Mouse (Mus musculus) monocyte, adult 59 days (primary cell): ENCODE measurements around the gene Fbxw22. TPM values are rescaled to one million over a fixed set of nuclear protein-coding genes. Genes with fewer than 3 reads are reported as not detected.

ENCODE experiments used
- total RNA-seq, 2 experiments: library from RNA; stranded (reverse); gene quantifications; one replicate each; pipeline ENCODE4 v1.2.4; 2023

Gene Fbxw22
- not detected for total RNA-seq

DNA sequence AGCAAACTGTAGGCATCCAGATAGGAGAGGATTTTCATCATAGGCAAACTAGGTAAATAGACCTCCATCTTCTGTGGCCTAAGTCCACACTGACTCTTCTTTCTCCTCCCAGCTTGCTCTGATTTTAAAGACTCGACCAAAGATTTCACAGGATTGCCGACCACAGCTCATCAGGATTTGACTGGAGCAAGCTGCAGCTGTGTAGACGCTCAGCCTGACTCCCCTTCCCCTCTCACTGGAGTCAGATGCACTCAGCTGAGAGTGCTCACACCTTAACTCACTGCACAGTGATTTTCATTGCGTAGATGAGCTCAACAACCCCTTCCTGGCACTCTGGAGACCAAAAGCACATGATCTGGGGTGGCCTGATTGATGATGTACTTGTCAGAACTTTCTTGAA lies at the start of gene Fbxw22:
Fbxw22 (minus strand) TSS at position 101 of the 400 bp plus-strand sequence.

GRCm38 (mm10) chr9:109449040-109449439 lies 44.9 kb upstream of the Fbxw22 start, which contains the start of gene Fbxw16:
Gene Fbxw16 (minus strand): TSS chr9:109449140.

DNA sequence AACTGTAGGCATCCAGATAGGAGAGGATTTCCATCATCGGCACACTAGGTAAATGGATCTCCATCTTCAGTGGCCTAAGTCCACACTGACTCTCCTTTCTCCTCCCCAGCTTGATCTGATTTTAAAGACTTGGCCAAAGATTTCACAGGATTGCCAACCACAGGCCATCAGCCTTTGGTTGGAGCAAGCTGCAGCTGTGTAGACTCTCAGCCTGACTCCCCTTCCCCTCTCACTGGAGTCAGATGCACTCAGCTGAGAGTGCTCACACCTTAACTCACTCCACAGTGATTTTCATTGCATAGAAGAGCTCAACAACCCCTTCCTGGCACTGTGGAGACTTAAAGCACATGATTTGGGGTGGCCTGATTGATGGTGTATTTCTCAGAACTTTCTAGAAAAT lies 64.5 kb downstream of the Fbxw22 start, which contains the start of gene Fbxw28:
Fbxw28 (minus strand) TSS at position 101 of the 400 bp plus-strand sequence.

Other genes starting within 250 kb of the Fbxw22 start
- not detected for gene Fbxw21, start 242.3 kb downstream of the Fbxw22 start, total RNA-seq
- not detected for gene Fbxw13, start 208.3 kb downstream of the Fbxw22 start, total RNA-seq
- gene Fbxw20, start 169.5 kb downstream of the Fbxw22 start, total RNA-seq = not detected
- not detected for gene Fbxw14, start 116.6 kb downstream of the Fbxw22 start, total RNA-seq
- not detected for gene Fbxw28, start 64.6 kb downstream of the Fbxw22 start, total RNA-seq
- gene Fbxw16, start 44.8 kb upstream of the Fbxw22 start, total RNA-seq = not detected
- gene Fbxw19, start 91.6 kb upstream of the Fbxw22 start, total RNA-seq = not detected
- gene Fbxw15, start 164.0 kb upstream of the Fbxw22 start, total RNA-seq = not detected
- gene Fbxw24, start 221.8 kb upstream of the Fbxw22 start, total RNA-seq = not detected